Mouse (Mus musculus): ENCODE data around the gene Abca4.
A peak's percentile ranks its signal among the peaks of the same experiment; 100 is the strongest.

Gene Abca4

GRCm38 (mm10) chr3:122111141-122111981 is 67.1 kb downstream of the Abca4 start:
- no peak for DNase-seq

DNA sequence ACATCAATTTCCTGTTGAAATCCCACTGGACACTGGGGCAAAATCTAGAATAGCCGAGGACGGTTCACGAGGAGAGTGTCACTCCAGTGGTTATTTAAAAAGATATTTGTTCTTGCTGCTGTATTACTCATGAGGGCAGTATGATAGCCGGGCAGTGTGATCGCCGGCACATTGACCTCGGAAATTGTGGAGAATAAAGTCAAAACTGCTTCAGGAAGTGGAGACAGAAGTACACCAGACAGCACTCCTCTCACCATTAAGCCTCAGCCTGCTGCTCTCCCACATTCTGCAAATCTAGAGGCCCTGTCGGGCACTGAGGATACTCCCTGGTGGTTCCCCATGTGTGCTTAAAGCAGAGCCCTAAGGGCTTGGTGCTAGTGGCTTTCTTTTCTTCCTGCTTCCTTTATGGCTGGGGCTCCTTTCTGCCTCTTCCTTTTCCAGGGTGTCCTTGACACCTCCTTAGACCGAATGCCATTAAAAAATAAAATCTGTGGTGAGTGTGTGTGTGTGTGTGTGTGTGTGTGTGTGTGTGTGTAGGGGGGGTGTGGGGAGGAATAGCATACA is 74.5 kb downstream of the Abca4 start:
- no peak for DNase-seq

GRCm38 (mm10) chr3:122119733-122120132 is 75.5 kb downstream of the Abca4 start:
- no peak for DNase-seq

DNA sequence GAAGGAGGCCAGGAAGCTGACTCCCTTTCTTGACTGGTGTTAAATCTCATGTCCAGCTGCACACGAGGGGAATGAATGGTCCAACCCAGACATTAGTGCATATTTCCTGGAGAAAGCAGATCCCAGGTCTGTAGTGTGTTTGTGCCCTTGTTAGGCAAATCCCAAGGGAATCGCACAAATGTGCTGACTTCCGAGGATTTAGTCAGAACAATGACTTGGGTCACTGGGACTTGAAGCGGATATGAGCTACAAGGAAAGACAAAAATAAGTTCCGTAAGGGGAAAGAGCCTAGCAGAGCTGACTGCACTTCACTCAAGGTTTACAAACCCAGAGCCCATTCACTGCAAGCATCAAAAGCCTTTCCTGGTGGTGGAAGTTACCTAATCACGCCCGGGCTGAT is 76.0 kb downstream of the Abca4 start:
- no peak for DNase-seq

- DNase-seq: peak; percentile 50
Measured at GRCm38 (mm10) chr3:122122127-122122663, 78.0 kb downstream of the Abca4 start.

- DNase-seq: no peak
Measured at GRCm38 (mm10) chr3:122122838-122123237, 78.6 kb downstream of the Abca4 start.

- no peak for DNase-seq
Measured at GRCm38 (mm10) chr3:122128999-122129493, 84.8 kb downstream of the Abca4 start.

GRCm38 (mm10) chr3:122130771-122131170 is 86.5 kb downstream of the Abca4 start:
- no peak for DNase-seq

GRCm38 (mm10) chr3:122131633-122132032 is 87.4 kb downstream of the Abca4 start:
- DNase-seq: no peak

DNA sequence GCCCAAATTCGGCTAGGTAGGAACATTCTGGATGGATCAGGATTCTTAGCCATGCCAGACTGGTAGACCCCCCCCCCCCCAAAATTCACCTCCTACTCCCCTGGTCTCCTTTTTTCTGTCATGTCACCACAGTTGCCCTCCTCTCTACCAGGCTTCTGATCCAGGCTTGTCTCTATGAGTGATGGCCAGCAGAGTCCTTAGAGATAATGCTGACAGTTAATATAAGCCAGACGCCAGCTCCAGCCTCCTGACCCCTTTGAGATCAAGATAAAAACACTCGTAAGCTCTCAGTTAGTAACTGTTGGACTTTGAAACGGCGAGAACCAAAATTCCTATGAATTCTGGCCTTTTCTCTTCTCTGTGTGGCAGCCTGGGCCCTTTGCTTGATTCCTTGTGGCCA is 89.0 kb downstream of the Abca4 start:
- DNase-seq: no peak

GRCm38 (mm10) chr3:122133840-122134239 is 89.6 kb downstream of the Abca4 start:
- no peak for DNase-seq

DNA sequence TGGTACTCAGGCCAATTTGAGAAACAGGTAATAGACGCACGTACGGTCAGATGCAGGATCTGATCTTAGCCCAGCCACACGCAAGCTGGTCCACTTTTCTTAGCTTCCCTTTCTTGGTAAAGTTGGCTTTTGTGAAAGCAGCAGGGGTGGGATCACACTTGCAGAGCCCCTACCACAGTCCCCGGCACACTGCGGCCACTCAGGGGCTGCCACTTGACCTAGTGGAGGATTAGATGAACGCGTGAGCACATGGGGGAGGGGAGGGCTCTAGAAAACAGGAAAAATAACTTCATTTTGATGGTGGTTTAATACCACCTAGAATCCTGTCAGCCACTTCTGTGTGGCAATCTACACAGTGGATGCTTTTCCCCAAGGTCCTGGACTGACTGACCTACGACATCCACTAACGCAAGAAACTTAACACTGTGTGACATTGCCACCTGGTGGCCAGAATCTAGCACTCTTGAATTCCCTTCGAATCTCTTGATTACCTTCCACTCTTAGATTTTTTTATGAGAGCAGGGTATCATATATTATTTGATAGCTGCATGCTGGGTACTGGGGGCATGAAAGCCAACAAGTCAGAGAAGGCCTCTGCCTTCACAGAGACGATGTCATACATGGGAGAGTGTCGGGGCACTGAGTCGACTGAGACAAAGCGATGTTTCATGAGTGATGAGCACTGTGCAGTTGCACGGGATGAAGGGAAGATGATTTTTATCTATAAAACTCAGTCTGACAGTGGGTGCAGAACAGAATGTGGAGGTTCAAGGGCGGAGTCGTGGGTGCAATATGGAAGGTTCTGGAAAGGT is 96.6 kb downstream of the Abca4 start:
- peak; percentile 44 for DNase-seq

GRCm38 (mm10) chr3:122142256-122142922 is 98.1 kb downstream of the Abca4 start:
- DNase-seq: no peak

GRCm38 (mm10) chr3:122143432-122143831 is 99.2 kb downstream of the Abca4 start:
- DNase-seq: no peak

GRCm38 (mm10) chr3:122145430-122145829 is 101.2 kb downstream of the Abca4 start:
- DNase-seq: no peak

DNA sequence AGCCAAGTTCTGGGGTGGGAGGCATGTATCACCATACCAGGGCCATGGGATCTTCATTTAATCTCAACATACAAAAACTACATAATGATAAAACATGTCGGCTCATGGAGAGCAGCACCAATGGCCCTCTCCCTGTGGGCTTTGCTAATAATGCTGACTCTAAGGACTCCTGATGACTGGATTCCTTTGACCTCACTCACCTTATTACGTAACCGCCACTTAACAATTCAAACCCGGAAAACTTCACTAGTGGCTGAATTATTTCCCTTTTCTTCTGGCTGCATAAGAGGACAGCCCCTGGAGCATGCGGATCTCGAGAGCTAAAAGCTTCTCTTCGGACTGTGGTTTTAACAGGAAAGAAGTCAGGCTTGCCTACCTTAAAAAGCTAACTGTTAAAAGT is 106.6 kb downstream of the Abca4 start:
- no peak for DNase-seq

- DNase-seq: no peak
Measured at GRCm38 (mm10) chr3:122152431-122152830, 108.2 kb downstream of the Abca4 start.

- no peak for DNase-seq
Measured at GRCm38 (mm10) chr3:122154080-122154479, 109.8 kb downstream of the Abca4 start.

DNA sequence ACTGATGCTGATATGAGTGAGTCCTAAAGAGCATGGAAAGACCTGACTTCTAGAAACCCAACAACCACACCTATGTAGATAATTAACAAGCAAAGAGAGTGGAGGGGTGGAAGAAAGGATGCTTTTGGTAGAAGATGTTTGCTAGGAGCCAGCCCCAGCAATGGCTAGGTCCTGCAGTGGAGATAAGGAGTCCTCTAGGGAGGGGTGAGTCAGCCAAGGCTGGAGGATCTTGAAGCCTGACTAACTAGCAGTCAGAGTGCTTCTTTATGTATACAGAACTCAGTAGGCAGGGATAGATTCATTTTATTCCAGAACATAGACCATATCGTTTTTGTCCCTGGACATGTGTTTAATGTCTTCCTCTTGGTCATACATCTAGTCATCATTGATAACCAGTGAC is 115.2 kb downstream of the Abca4 start:
- no peak for DNase-seq

DNA sequence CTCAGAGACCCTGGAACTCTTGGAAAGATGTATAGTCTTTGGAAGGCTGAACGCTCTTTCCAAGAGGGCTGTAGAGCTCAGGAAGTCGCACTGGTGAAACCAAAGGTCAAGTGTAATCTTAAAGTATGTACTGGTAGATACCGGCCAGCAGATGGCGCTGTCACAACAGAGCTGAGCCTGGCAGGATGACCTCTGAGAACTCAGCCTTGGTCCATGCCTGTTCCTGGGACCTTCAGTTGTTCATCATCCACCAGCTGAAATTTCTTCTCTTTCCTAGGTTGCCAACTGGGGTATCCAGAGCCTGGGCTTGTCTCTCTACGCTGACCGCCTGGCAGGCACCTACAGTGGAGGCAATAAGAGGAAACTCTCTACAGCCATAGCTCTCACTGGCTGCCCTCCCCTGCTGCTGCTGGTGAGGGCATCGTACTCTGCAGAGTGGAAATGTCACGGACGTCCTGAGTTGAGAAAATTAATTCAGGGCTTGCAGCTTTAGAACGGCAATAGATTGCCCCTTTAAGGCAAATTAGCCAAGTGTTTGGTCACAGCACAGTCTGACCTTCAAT is 125.5 kb downstream of the Abca4 start:
- DNase-seq: peak; percentile 84

- DNase-seq: peak; percentile 35
Measured at GRCm38 (mm10) chr3:122170621-122171309, 126.5 kb downstream of the Abca4 start.

All from cerebellum, adult 8-10 months (tissue).